Mouse (Mus musculus) heart, postnatal 0 days (tissue): ENCODE measurements at regions not wholly inside any gene's neighbourhood (a gene's known extent, or its start where the extent isn't known, plus 50 kb on each side); places are given as distances from the start of the nearest gene placed in this dataset.

ENCODE experiments used
- CTCF ChIP-seq: IDR thresholded peaks from 2 replicates; pipeline ENCODE4 v1.5.1; 2016; ENCODE audit warnings: antibody characterized with exemption, control low read depth, low read depth
- EP300 ChIP-seq: IDR thresholded peaks from 2 replicates; pipeline ENCODE4 v1.6.1; 2016; ENCODE audit warnings: antibody characterized with exemption, low read depth

DNA sequence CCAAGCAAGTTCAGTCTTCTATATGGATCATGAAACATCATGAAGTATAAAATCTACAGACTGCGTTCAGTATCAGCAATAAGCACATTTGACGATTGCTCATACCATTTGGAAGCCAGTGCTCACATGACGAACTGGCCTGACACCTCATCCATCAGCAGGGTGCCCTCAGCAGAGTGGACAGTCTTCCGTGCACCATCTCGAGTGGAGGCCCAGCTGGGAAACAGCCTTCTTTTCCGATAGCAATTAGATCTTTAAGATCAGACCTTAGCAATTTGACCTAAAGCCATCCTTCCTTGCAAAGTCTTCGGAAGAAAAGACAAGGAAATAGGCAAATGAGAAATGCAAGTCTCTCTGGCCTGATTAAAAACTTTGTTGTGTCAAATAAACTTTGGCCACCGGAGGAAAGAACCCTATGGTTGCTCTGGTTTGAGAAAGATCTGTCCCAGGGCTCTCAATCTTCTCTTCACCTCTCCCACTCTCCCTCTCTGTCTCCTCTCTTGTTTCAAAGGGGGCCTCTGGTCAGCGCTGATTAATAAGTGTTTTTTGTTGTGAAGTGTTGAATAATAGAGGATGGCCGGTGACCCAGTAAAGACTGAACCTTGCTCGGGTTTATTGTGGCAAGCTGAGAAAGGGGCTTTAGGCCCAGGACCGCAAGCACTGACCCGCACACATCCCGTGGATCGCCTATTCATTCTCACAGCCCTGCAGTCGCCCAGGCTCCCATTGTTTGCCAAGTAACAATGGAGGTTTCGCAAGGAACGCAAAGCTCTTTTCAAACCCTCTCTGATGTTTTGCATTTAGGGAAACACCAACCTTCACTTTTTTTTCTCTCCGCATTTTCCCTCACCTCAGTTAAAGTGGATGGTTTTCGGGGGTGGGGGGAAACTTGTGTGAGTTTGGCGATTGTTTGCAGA lies 162.8 kb upstream of the Cypt12 start:
- TF ChIP-seq CTCF (no peak), EP300 (no peak)
